Mouse (Mus musculus) megakaryocyte, embryonic 14.5 days (primary cell): ENCODE results near the gene Rora.

Experiments
- FLI1 ChIP-seq: IDR thresholded peaks from 2 replicates; pipeline ENCODE4 v1.6.1; 2012; ENCODE audit warnings: low read length, inconsistent platforms, mixed read lengths
- GATA1 ChIP-seq: IDR thresholded peaks from 3 replicates; pipeline ENCODE4 v1.6.1; 2012; ENCODE audit warnings: mixed read lengths, low read length, inconsistent platforms, borderline replicate concordance

- TF ChIP-seq GATA1 (no peak), FLI1 (no peak)
These were observed 488.3 kb downstream of the Rora start for GRCm38 (mm10) chr9:69141859-69142258.
